Mouse (Mus musculus) ZHBTc4 (cell line): ENCODE measurements at regions not wholly inside any gene's neighbourhood (a gene's known extent, or its start where the extent isn't known, plus 50 kb on each side); places are given as distances from the start of the nearest gene placed in this dataset.

Source experiments
- DNase-seq: peaks from one replicate; pipeline ENCODE4 v3.0.0-alpha.2; 2011; ENCODE audit warnings: low read depth, low spot score

DNA sequence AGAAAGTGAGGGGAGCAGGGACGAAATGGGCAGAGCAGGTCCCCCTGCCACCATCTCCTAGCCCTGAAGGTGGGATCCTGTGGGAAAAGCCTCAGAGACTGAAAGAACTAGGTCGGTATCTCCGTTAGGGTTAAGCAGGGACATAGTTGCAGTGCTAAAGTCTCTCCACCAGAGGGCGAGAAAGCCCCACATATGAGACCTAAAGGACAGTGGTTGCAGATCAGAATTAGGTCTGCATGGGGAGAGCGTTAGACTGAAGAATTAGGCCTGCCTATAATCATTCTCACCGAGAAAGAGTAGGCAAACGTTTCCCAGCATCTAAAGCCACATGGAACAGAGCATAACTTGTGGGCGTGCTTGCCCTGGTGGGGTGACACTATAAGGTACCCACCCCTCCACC, 97.0 kb upstream of the Podxl start:
- peak; percentile 81 for DNase-seq

GRCm38 (mm10) chr6:31659901-31660300, 96.1 kb upstream of the Podxl start:
- DNase-seq, result no peak

GRCm38 (mm10) chr6:31658447-31659199, 94.8 kb upstream of the Podxl start:
- DNase-seq, result no peak

GRCm38 (mm10) chr6:31650791-31651476, 87.2 kb upstream of the Podxl start:
- DNase-seq, result no peak

GRCm38 (mm10) chr6:31645261-31645660, 81.5 kb upstream of the Podxl start:
- no peak for DNase-seq

GRCm38 (mm10) chr6:31644504-31644903, 80.7 kb upstream of the Podxl start:
- no peak for DNase-seq

- peak; percentile 93 for DNase-seq
These were observed 78.7 kb upstream of the Podxl start for GRCm38 (mm10) chr6:31642451-31642942.

- no peak for DNase-seq
These were observed 77.0 kb upstream of the Podxl start for GRCm38 (mm10) chr6:31640745-31641144.

- DNase-seq, result peak; percentile 74
These were observed 75.7 kb upstream of the Podxl start for GRCm38 (mm10) chr6:31639460-31639859.

GRCm38 (mm10) chr6:31638434-31639220, 74.8 kb upstream of the Podxl start:
- peak; percentile 65 for DNase-seq

- peak; percentile 57 for DNase-seq
These were observed 73.7 kb upstream of the Podxl start for GRCm38 (mm10) chr6:31637371-31638052.

GRCm38 (mm10) chr6:31636954-31637353, 73.2 kb upstream of the Podxl start:
- peak; percentile 24 for DNase-seq

DNA sequence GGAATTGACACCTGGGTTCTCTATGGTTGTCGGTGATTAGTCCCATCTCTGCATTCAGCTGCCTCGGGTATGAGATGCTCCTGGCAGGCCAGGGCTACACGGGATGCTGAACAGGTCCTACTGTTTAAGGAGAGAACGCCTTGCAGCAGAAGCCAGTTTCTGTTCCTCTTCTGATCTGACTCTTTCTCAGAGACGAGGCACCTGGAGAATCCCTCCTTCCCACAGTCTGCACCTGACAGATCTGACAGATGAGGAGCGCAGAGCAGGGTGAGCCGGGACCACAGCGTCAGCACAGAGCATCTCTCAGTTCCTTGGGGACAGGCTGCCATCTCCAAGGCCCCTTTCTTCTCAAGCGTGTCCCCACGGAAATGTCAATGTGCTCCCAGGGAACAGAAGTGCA, 68.7 kb upstream of the Podxl start:
- DNase-seq, result no peak

GRCm38 (mm10) chr6:31630009-31630408, 66.2 kb upstream of the Podxl start:
- no peak for DNase-seq

DNA sequence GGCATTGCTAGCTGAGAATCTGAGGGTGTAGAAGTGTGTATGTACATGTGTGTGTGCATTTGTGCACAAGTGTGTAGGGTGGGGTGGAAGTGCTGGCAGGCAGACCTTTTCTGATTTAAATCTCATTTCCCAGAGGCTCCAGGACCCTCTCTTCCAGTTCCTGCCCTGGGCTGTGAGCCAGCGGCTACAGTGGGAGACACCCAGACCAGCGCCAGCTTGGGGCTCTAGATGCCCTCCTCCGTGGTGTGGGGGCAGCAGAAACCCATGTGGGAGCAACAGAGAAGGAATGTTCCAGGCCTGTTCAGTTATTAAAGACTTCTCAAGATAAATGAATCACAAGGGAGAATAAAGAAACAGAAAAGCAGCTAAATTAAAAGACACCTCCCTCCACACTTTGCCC, 64.1 kb upstream of the Podxl start:
- no peak for DNase-seq

GRCm38 (mm10) chr6:31625055-31625454, 61.3 kb upstream of the Podxl start:
- no peak for DNase-seq

GRCm38 (mm10) chr6:31624374-31624773, 60.6 kb upstream of the Podxl start:
- DNase-seq, result no peak

DNA sequence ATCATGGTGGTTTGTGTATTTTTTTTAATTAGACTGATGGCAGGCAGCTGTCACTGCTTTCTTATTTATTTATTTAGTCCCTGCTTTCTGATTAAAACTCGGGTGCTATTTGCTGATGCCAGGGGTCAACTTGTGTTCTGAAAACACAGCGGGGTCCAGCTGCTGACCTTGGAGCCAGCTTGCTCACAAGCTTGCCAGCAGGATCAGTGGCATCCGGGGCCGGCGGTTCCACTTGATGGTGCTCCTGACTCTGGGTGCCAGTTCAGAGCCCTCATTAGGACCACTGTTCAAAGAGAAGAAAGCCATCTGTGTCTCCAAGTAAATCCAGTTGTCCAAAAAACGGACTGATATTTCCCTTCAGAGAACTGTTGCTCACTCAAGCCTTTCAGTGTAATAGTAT, 57.2 kb upstream of the Podxl start:
- no peak for DNase-seq

DNA sequence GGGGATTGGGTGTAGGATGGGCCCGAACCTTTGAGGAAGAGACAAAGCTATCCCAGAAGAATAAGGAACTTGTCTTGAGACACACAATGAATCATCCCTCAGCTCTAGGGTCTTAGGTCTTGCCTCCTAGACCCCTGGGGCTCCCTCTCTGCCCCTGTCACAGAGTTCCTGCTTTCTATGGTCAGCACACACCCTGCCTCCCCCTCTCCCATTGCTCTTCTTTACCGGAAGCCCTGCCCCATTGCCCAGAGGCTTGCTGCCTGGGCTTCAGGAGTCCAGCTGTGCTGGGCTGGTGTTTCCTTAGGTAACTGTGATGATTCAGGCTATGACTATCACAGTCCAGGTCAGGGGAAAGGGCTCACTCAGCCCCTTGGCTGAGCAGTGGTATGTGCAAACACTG, 55.1 kb upstream of the Podxl start:
- no peak for DNase-seq

GRCm38 (mm10) chr6:31617341-31617740, 53.6 kb upstream of the Podxl start:
- DNase-seq, result no peak

- DNase-seq, result peak; percentile 60
These were observed 51.7 kb upstream of the Podxl start for GRCm38 (mm10) chr6:31615426-31615970.
